Mouse (Mus musculus) limb, embryonic 11.5 days (tissue): ENCODE data around the gene Gtf2f2. TPM values are rescaled to one million over a fixed set of nuclear protein-coding genes. Genes with fewer than 3 reads are reported as not detected.
A peak's percentile ranks its signal among the peaks of the same experiment; 100 is the strongest.

Experiments
- ATAC-seq: fragments of 200-750 bp; cut with Nextera tagmentation; 2 replicates; pipeline ENCODE4 v1.8.0; 2017; ENCODE audit warnings: low read depth; ENCODE audit not compliant: insufficient number of reproducible peaks, low FRiP score, low TSS enrichment
- DNase-seq: peaks from one replicate; pipeline ENCODE4 v3.0.0-alpha.2; 2015; ENCODE audit warnings: low spot score
- H3K27ac ChIP-seq: fragments of 300-500 bp; sonication (generic); replicated peaks from 2 replicates; pipeline ENCODE4 v1.5.1; 2014; ENCODE audit warnings: low read depth, mild to moderate bottlenecking, low read length
- H3K27me3 ChIP-seq: fragments of 300-500 bp; sonication (generic); 2 replicates; pipeline ENCODE4 v1.6.1; 2014; ENCODE audit warnings: mild to moderate bottlenecking, low read length, mixed read lengths; ENCODE audit not compliant: control insufficient read depth, insufficient read depth
- H3K36me3 ChIP-seq: fragments of 300-500 bp; sonication (generic); 2 replicates; pipeline ENCODE4 v1.6.1; 2014; ENCODE audit warnings: mild to moderate bottlenecking, low read length, moderate library complexity, mixed read lengths; ENCODE audit not compliant: control insufficient read depth, insufficient read depth
- H3K4me1 ChIP-seq: fragments of 300-500 bp; sonication (generic); 2 replicates; pipeline ENCODE4 v1.6.1; 2014; ENCODE audit warnings: low read length, mixed read lengths; ENCODE audit not compliant: control insufficient read depth, insufficient read depth
- H3K4me2 ChIP-seq: fragments of 300-500 bp; sonication (generic); 2 replicates; pipeline ENCODE4 v1.6.1; 2014; ENCODE audit warnings: low read depth, mild to moderate bottlenecking, moderate library complexity; ENCODE audit not compliant: severe bottlenecking
- H3K4me3 ChIP-seq: fragments of 300-500 bp; sonication (generic); 2 replicates; pipeline ENCODE4 v1.5.1; 2014; ENCODE audit warnings: low read depth, low read length
- H3K9ac ChIP-seq: fragments of 300-500 bp; sonication (generic); 2 replicates; pipeline ENCODE4 v1.6.1; 2014; ENCODE audit warnings: mild to moderate bottlenecking, low read length
- H3K9me3 ChIP-seq: fragments of 300-500 bp; sonication (generic); 2 replicates; pipeline ENCODE4 v1.6.1; 2016; ENCODE audit warnings: low read length; ENCODE audit not compliant: control insufficient read depth
- WGBS: fragments of 180-500 bp; shearing (Covaris S2); extraction: QIAGEN DNeasy Blood & Tissue Kit; methylation state at CpG from one replicate; pipeline ENCODE4 v1.1.7; 2014; 5-methylcytosine and 5-hydroxymethylcytosine counted together
- polyA plus RNA-seq: library from polyadenylated mRNA; unstranded; fragments of >200 nt; fragmentation: Nextera tagmentation; extraction: Ambion mirVana; gene quantifications from 2 replicates; pipeline ENCODE4 v1.2.1, GENCODE M21; 2014

Gene Gtf2f2
- polyA plus RNA-seq, 1 experiment from 2014 or later, result 60.9 TPM

GRCm38 (mm10) chr14:75923314-75924052, 87.2 kb downstream of the Gtf2f2 start:
- H3K27ac ChIP-seq, result no peak overlapping the region
- WGBS, result 95% methylated on average over 1 of the region's 1 CpGs

GRCm38 (mm10) chr14:75912665-75913064, 98.0 kb downstream of the Gtf2f2 start:
- H3K4me3 ChIP-seq, result no peak overlapping the region
- no peak for DNase-seq
- no peak overlapping the region for H3K9ac ChIP-seq
- H3K4me1 ChIP-seq, result no peaks in the 10 kb centered on the region
- peaks cover 2% of the 10 kb centered on the region; the same call in 1 of the 2 replicates for H3K36me3 ChIP-seq
- ATAC-seq, result no peak
- no peaks in the 10 kb centered on the region for H3K9me3 ChIP-seq
- 95% methylated on average over 2 of the region's 2 CpGs for WGBS
- H3K4me2 ChIP-seq, result no peak overlapping the region
- no peak overlapping the region for H3K27ac ChIP-seq
- no peaks in the 10 kb centered on the region for H3K27me3 ChIP-seq

More at GRCm38 (mm10) chr14:75923314-75924052, 87.2 kb downstream of the Gtf2f2 start:
- DNase-seq, result no peak
- Histone ChIP-seq H3K4me2 (no peak overlapping the region), H3K9me3 (no peaks in the 10 kb centered on the region), H3K9ac (no peak overlapping the region), H3K36me3 (no peaks in the 10 kb centered on the region), H3K4me3 (no peak overlapping the region), H3K4me1 (no peaks in the 10 kb centered on the region), H3K27me3 (no peaks in the 10 kb centered on the region)
- no peak for ATAC-seq

DNA sequence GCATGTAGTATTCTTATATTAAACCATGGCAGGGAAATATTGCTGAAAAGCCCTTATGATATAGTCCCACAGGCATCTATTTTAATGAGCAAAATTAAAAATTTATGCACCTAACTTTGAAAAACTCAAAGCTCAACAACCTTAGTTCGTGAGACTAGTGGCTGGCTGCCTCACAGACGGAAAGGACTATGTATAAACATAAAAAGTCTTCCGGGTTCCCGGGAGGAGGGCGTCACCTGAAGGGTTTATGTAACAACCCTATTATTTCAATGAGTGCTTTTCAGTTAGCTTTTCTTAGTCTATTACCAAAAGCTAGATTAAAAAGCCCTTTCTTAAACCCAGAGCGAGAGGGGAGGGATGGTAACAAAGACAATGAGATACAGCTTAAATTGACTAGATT, 98.7 kb downstream of the Gtf2f2 start:
- peaks cover 2% of the 10 kb centered on the region; the same call in 1 of the 2 replicates for H3K36me3 ChIP-seq
- no peak overlapping the region for H3K4me3 ChIP-seq
- no peak overlapping the region for H3K4me2 ChIP-seq
- 89% methylated on average over 6 of the region's 6 CpGs for WGBS
- ATAC-seq, result no peak
- no peak overlapping the region for H3K27ac ChIP-seq
- H3K4me1 ChIP-seq, result no peaks in the 10 kb centered on the region
- H3K9ac ChIP-seq, result no peak overlapping the region
- no peaks in the 10 kb centered on the region for H3K9me3 ChIP-seq
- no peaks in the 10 kb centered on the region for H3K27me3 ChIP-seq
- no peak for DNase-seq

GRCm38 (mm10) chr14:75906931-75907330, 103.7 kb downstream of the Gtf2f2 start:
- Histone ChIP-seq H3K9ac (no peak overlapping the region), H3K36me3 (peaks cover 9% of the 10 kb centered on the region), H3K4me3 (no peak overlapping the region), H3K27me3 (no peaks in the 10 kb centered on the region), H3K4me1 (no peaks in the 10 kb centered on the region), H3K27ac (no peak overlapping the region), H3K4me2 (no peak overlapping the region), H3K9me3 (no peaks in the 10 kb centered on the region)
- ATAC-seq (no peak), DNase-seq (no peak)
- WGBS, result 90% methylated on average over 8 of the region's 8 CpGs

DNA sequence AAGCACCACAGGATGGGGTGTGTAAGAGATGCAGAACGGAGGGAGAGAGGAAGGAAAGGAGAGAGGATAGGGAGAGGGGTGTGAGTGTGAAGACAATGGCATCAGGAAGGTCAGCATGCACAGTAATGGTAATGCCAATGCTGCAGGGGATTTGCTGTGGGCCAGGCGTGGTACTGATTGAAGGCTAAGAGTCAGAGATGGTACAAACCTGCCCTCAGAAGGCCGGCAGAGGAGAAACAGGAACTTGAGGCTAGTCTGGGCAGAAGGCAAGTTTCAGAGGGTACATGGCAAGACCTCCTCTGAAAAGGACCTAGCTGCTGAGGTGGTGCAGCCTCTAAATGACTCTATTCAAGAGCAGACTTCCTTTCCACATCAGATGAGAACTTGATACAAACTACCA, 105.7 kb downstream of the Gtf2f2 start:
- Histone ChIP-seq H3K9me3 (no peaks in the 10 kb centered on the region), H3K4me1 (peaks cover 2% of the 10 kb centered on the region; the same call in 1 of the 2 replicates), H3K4me2 (no peak overlapping the region), H3K27ac (no peak overlapping the region), H3K27me3 (no peaks in the 10 kb centered on the region), H3K36me3 (peaks cover 9% of the 10 kb centered on the region), H3K9ac (no peak overlapping the region), H3K4me3 (no peak overlapping the region)
- no peak for DNase-seq
- 93% methylated on average over 3 of the region's 3 CpGs for WGBS
- no peak for ATAC-seq

GRCm38 (mm10) chr14:75903131-75903530, 107.5 kb downstream of the Gtf2f2 start:
- H3K9ac ChIP-seq, result no peak overlapping the region
- H3K27me3 ChIP-seq, result no peaks in the 10 kb centered on the region
- H3K36me3 ChIP-seq, result peaks cover 9% of the 10 kb centered on the region
- WGBS, result 93% methylated on average over 3 of the region's 3 CpGs
- no peaks in the 10 kb centered on the region for H3K9me3 ChIP-seq
- DNase-seq (no peak), ATAC-seq (no peak)
- no peak overlapping the region for H3K4me2 ChIP-seq
- no peak overlapping the region for H3K4me3 ChIP-seq
- peaks cover 2% of the 10 kb centered on the region; the same call in 1 of the 2 replicates for H3K4me1 ChIP-seq
- H3K27ac ChIP-seq, result no peak overlapping the region

DNA sequence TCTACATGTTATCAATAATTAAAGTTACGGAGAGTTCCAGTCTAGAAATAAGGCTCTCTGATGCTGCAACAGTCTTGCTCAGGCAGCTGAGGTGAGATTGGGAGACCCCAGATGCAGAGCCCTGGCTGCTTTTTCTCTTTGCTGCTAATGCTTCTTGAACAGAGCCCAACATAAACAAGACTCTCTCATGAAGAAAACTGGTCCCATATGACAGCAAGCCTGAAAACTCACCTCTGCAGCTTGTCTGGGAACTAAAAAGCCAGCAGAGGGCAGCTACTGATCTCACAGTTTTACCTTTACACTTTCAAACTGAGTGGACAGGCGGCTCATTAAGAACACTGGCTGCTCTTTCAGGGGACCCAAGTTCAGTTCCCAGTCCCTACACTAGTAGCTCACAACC, 108.7 kb downstream of the Gtf2f2 start:
- DNase-seq (no peak), ATAC-seq (no peak)
- H3K4me3 ChIP-seq, result no peak overlapping the region
- no peaks in the 10 kb centered on the region for H3K9me3 ChIP-seq
- H3K27ac ChIP-seq, result 0 out of 2 replicates have a peak overlapping the region, but pooled peaks have one; percentile 18
- no peak overlapping the region for H3K4me2 ChIP-seq
- H3K36me3 ChIP-seq, result peaks cover 10% of the 10 kb centered on the region
- H3K27me3 ChIP-seq, result no peaks in the 10 kb centered on the region
- peaks cover 2% of the 10 kb centered on the region; the same call in 1 of the 2 replicates for H3K4me1 ChIP-seq
- WGBS, result 76% methylated on average over 2 of the region's 2 CpGs
- H3K9ac ChIP-seq, result no peak overlapping the region; the same call in 1 of the 2 replicates

DNA sequence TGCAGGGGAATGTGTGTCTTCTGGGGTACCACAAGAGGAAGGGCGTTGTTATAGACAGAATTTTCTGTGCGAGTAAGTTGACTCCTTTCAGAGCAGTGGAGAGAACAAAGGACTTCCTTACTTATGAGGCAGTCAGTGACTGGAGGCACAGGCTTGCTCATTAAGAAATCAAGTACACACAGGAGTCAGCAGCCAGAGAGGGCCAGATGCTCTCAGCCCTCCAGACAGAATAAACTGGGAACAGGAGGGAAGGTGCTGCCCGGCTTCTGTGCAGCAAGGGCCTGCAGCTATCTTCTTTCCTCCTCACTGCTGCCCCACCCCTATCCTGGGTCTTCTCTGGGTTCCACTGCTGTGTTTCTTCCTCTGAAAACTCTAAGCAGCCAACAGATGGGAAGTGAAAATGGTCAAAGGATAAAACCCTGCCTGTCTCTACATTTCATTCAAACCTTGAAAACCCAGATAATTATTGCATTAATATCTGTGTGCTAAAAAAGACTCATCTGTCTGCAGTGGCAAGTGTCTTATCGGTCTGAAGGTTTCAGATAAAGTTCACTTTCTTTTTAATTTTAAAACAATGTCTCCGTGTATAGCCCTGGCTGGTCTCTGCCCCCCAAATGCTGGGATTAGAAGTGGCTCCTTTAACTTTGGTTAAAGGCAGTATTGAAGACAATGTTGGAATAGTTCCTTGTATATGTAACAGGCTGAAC, 109.7 kb downstream of the Gtf2f2 start:
- DNase-seq (peak; percentile 49), ATAC-seq (peak; percentile 68; the same call in 1 of the 2 replicates)
- no peaks in the 10 kb centered on the region for H3K9me3 ChIP-seq
- H3K36me3 ChIP-seq, result peaks cover 13% of the 10 kb centered on the region
- H3K4me1 ChIP-seq, result peaks cover 2% of the 10 kb centered on the region; the same call in 1 of the 2 replicates
- H3K9ac ChIP-seq, result no peak overlapping the region
- no peaks in the 10 kb centered on the region for H3K27me3 ChIP-seq
- H3K27ac ChIP-seq, result peak overlapping the region; percentile 44; the same call in 1 of the 2 replicates
- 51% methylated on average over 5 of the region's 5 CpGs for WGBS
- H3K4me2 ChIP-seq, result no peak overlapping the region
- no peak overlapping the region for H3K4me3 ChIP-seq
